Mouse (Mus musculus) C2C12 (cell line): Measurements from ENCODE around the gene Mapre3. TPM values are rescaled to one million over a fixed set of nuclear protein-coding genes. Genes with fewer than 3 reads are reported as not detected.

Experiments used
- H3K27me3 ChIP-seq: one replicate; pipeline ENCODE4 v1.6.1; 2011; ENCODE audit not compliant: control insufficient read depth, insufficient read depth, insufficient read length
- H3K36me3 ChIP-seq: one replicate; pipeline ENCODE4 v1.6.1; 2011; ENCODE audit not compliant: control insufficient read depth, insufficient read depth
- H3K4me3 ChIP-seq: one replicate; pipeline ENCODE4 v1.5.1; 2011; ENCODE audit warnings: mild to moderate bottlenecking, control low read depth; ENCODE audit not compliant: poor library complexity, insufficient read depth, severe bottlenecking
- H3K79me2 ChIP-seq: one replicate; pipeline ENCODE4 v1.6.1; 2011; ENCODE audit not compliant: control insufficient read depth, insufficient read depth
- H3K79me3 ChIP-seq: one replicate; pipeline ENCODE4 v1.6.1; 2011; ENCODE audit warnings: low read depth, control low read depth
- H3ac ChIP-seq: one replicate; pipeline ENCODE3; 2011; ENCODE audit warnings: low read depth; ENCODE audit not compliant: control insufficient read depth, insufficient read length
- CEBPB ChIP-seq: IDR thresholded peaks from one replicate; pipeline ENCODE4 v1.6.1; 2011; ENCODE audit warnings: low read depth, mild to moderate bottlenecking, control low read depth, moderate library complexity
- CTCF ChIP-seq: IDR thresholded peaks from one replicate; pipeline ENCODE4 v1.5.1; 2011; ENCODE audit not compliant: control insufficient read depth, insufficient read depth, insufficient read length
- FOSL1 ChIP-seq: IDR thresholded peaks from one replicate; pipeline ENCODE4 v1.8.0; 2011; ENCODE audit warnings: mild to moderate bottlenecking, low read length; ENCODE audit not compliant: poor library complexity, insufficient read depth, severe bottlenecking
- MAX ChIP-seq: IDR thresholded peaks from one replicate; pipeline ENCODE4 v1.6.1; 2011; ENCODE audit warnings: mild to moderate bottlenecking, control low read depth
- MYOD1 ChIP-seq: IDR thresholded peaks from one replicate; pipeline ENCODE4 v1.6.1; 2011; ENCODE audit warnings: low read depth; ENCODE audit not compliant: control insufficient read depth, insufficient read length
- MYOG ChIP-seq: IDR thresholded peaks from one replicate; pipeline ENCODE4 v1.6.1; 2011; ENCODE audit not compliant: control insufficient read depth, insufficient read length; ENCODE audit errors: extremely low read depth
- USF1 ChIP-seq: IDR thresholded peaks from one replicate; pipeline ENCODE4 v1.6.1; 2011; ENCODE audit warnings: low read depth, mild to moderate bottlenecking, control low read depth, moderate library complexity
- polyA plus RNA-seq: library from polyadenylated mRNA; unstranded; fragments of >200 nt; fragmentation: generic; extraction: Trizol; gene quantifications from one replicate; pipeline ENCODE4 v1.2.1, GENCODE M21; 2012; ENCODE audit warnings: missing spikeins

Gene Mapre3
- polyA plus RNA-seq, 1 experiment: 12.0 TPM

DNA sequence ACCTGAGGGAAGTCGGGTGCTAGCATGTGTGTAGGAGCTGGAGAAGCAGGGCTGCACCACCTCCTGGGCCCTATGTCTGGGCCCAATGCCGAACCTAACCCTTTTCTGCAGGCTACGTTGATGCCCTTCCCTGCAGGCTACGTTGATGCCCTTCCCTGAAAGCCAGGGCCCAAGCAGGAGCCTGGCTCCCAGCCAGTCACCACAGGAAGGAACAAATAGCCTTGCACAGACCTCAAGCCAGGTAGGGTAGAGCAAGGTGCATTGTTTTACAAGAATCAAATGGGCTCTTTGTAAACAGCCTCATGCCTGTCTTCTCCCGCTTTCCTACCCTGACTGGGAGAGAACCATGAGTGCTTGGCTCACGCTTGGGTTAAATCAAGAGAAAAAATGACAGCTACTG, 11.4 kb downstream of the Mapre3 start:
- Histone ChIP-seq H3K79me2 (no peaks in the 10 kb centered on the region), H3ac (no peak overlapping the region), H3K27me3 (no peaks in the 10 kb centered on the region), H3K36me3 (no peaks in the 10 kb centered on the region), H3K79me3 (no peaks in the 10 kb centered on the region), H3K4me3 (no peak overlapping the region)
- TF ChIP-seq MYOG (no peak), FOSL1 (no peak), MAX (no peak), CEBPB (no peak), USF1 (no peak), CTCF (no peak)

DNA sequence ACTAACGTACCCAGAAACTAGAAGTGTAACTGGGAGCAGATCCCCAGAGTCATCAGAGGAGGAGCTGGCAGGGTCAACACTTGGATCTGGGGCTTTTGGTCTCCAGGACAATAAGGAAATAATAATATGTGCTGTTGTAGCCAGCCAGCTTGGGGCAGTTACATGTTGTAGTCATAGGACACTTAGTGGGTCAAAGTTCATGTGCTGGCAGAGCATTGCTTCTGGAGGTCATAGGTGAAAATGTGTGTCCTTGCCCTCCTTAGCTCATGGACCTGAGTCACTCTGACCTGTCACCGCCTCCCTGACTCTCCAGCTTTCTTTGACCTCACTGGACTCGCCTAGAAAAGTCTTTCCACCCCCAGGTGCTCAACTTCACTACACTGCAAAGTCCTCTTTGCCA, 19.0 kb downstream of the Mapre3 start:
- H3K79me2 ChIP-seq: no peaks in the 10 kb centered on the region
- no peak overlapping the region for H3ac ChIP-seq
- H3K36me3 ChIP-seq: no peaks in the 10 kb centered on the region
- H3K27me3 ChIP-seq: no peaks in the 10 kb centered on the region
- no peaks in the 10 kb centered on the region for H3K79me3 ChIP-seq
- no peak overlapping the region for H3K4me3 ChIP-seq
- TF ChIP-seq MYOD1 (no peak), FOSL1 (no peak)

GRCm38 (mm10) chr5:30839731-30840130, 25.3 kb downstream of the Mapre3 start:
- H3K36me3 ChIP-seq: no peaks in the 10 kb centered on the region
- TF ChIP-seq MYOD1: no peak
- TF ChIP-seq MAX: no peak
- no peak for TF ChIP-seq USF1
- TF ChIP-seq FOSL1: no peak
- no peak for TF ChIP-seq CEBPB
- no peak for TF ChIP-seq CTCF
- TF ChIP-seq MYOG: no peak
- H3K4me3 ChIP-seq: no peak overlapping the region

DNA sequence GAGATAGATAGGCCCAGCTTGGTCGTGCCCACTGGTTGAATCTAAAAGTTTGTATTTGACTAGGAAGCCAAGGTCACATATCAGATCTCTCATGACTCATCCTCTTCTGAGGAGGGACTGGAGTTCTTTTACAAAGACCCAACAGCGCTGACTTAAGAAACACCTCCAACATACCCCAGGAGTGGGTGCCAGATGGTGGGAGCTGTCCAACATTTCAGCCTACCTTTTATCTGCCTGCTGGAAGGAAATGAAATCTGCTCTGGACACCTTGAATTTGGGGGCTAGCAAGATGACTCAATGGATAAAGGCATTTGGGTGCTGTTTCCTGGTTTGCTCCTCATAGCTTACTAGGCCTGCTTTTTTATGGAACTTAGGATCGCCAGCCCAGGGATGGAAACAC, 27.5 kb downstream of the Mapre3 start:
- Histone ChIP-seq H3K4me3 (no peak overlapping the region), H3ac (no peak overlapping the region), H3K27me3 (no peaks in the 10 kb centered on the region), H3K36me3 (no peaks in the 10 kb centered on the region), H3K79me3 (no peaks in the 10 kb centered on the region), H3K79me2 (no peaks in the 10 kb centered on the region)
- TF ChIP-seq USF1 (no peak), MYOG (no peak), MYOD1 (no peak)

More at GRCm38 (mm10) chr5:30839731-30840130, 25.3 kb downstream of the Mapre3 start:
- Histone ChIP-seq H3ac (no peak overlapping the region), H3K27me3 (no peaks in the 10 kb centered on the region), H3K79me3 (no peaks in the 10 kb centered on the region), H3K79me2 (no peaks in the 10 kb centered on the region)

GRCm38 (mm10) chr5:30849891-30850555, 35.6 kb downstream of the Mapre3 start:
- Histone ChIP-seq H3K4me3 (no peak overlapping the region), H3ac (no peak overlapping the region), H3K27me3 (no peaks in the 10 kb centered on the region), H3K79me3 (no peaks in the 10 kb centered on the region), H3K79me2 (no peaks in the 10 kb centered on the region), H3K36me3 (no peaks in the 10 kb centered on the region)
- TF ChIP-seq MAX (no peak), CTCF (no peak), FOSL1 (no peak), USF1 (no peak), CEBPB (no peak), MYOG (no peak), MYOD1 (no peak)

DNA sequence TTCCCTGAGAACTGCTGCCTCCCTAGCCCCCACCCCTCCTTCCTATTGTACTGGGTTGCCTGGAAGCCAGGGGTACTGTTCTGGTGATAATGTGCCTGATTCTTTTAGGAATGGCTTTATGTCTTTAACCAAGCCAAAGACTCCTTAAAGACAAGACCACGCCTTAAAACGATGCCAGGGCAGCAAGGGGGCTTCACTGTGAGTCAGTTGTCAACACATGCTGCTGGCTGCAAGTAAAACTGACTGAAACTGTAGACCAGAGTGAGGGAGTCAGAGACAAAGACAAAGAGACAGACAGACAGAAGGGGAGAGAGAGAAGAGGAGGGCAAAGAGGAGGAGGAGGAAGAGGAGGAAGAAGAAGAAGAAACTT, 36.1 kb downstream of the Mapre3 start:
- Histone ChIP-seq H3K27me3 (no peaks in the 10 kb centered on the region), H3K79me3 (no peaks in the 10 kb centered on the region), H3K4me3 (no peak overlapping the region), H3K36me3 (no peaks in the 10 kb centered on the region), H3K79me2 (no peaks in the 10 kb centered on the region), H3ac (no peak overlapping the region)
- TF ChIP-seq MYOG (no peak), MYOD1 (no peak), USF1 (no peak), FOSL1 (no peak), CTCF (no peak), CEBPB (no peak), MAX (no peak)
